Mouse (Mus musculus) MEL (cell line): ENCODE measurements around the gene Med4. TPM values are rescaled to one million over a fixed set of nuclear protein-coding genes. Genes with fewer than 3 reads are reported as not detected.

Experiments
- DNase-seq: peaks from one replicate; pipeline ENCODE4 v3.0.0; 2011; ENCODE audit warnings: low read depth, low spot score
- H3K27ac ChIP-seq: 2 replicates; pipeline ENCODE4 v1.5.1; 2012; ENCODE audit warnings: low read depth, mild to moderate bottlenecking, control low read depth, low read length, moderate library complexity; ENCODE audit not compliant: control insufficient read depth
- H3K27me3 ChIP-seq, 2 experiments: fragments of 150-350 bp in 1 of 2; sonication (generic) in 1 of 2; 2 replicates each; pipeline ENCODE4 v1.6.1; 2012; ENCODE audit warnings: low read length in 2 of 2, mild to moderate bottlenecking in 2 of 2, improper control_type of control experiment in 1 of 2, moderate library complexity in 1 of 2; ENCODE audit not compliant: insufficient read depth in 2 of 2, control insufficient read depth in 1 of 2
- H3K36me3 ChIP-seq, 2 experiments: 2 replicates each; pipeline ENCODE4 v1.6.1; 2012 to 2014; ENCODE audit warnings: low read length in 2 of 2, improper control_type of control experiment in 1 of 2, inconsistent platforms in 1 of 2, mild to moderate bottlenecking in 1 of 2; ENCODE audit not compliant: insufficient read depth in 2 of 2, control insufficient read depth in 1 of 2
- H3K4me1 ChIP-seq, 2 experiments: fragments of 150-350 bp in 1 of 2; sonication (generic) in 1 of 2; 2 replicates each; pipeline ENCODE4 v1.6.1; 2012; ENCODE audit warnings: low read length in 2 of 2, improper control_type of control experiment in 1 of 2, mild to moderate bottlenecking in 1 of 2; ENCODE audit not compliant: insufficient read depth in 2 of 2, control insufficient read depth in 1 of 2
- H3K4me3 ChIP-seq, 2 experiments: fragments of 150-350 bp in 1 of 2; sonication (generic) in 1 of 2; 2 replicates each; pipeline ENCODE4 v1.5.1; 2012; ENCODE audit warnings: low read depth in 2 of 2, low read length in 2 of 2, mild to moderate bottlenecking in 2 of 2, moderate library complexity in 2 of 2, control low read depth in 1 of 2, improper control_type of control experiment in 1 of 2; ENCODE audit not compliant: control insufficient read depth in 1 of 2, insufficient read depth in 1 of 2
- H3K79me2 ChIP-seq: 2 replicates; pipeline ENCODE4 v1.6.1; 2012; ENCODE audit warnings: mild to moderate bottlenecking, low read length, moderate library complexity; ENCODE audit not compliant: control insufficient read depth, poor library complexity, insufficient read depth
- H3K9ac ChIP-seq: 2 replicates; pipeline ENCODE4 v1.6.1; 2012; ENCODE audit warnings: low read depth, mild to moderate bottlenecking, control low read depth, low read length, moderate library complexity; ENCODE audit not compliant: control insufficient read depth, poor library complexity, severe bottlenecking
- H3K9me3 ChIP-seq: fragments of 150-350 bp; sonication (generic); replicated peaks from 2 replicates; pipeline ENCODE4 v1.6.1; 2012; ENCODE audit warnings: mild to moderate bottlenecking, low read length, improper control_type of control experiment, moderate library complexity; ENCODE audit not compliant: insufficient read depth
- BHLHE40 ChIP-seq: IDR thresholded peaks from 2 replicates; pipeline ENCODE4 v1.6.1; 2012; ENCODE audit warnings: low read depth, mild to moderate bottlenecking, inconsistent platforms, low read length, improper control_type of control experiment, borderline replicate concordance
- CHD2 ChIP-seq: IDR thresholded peaks from 2 replicates; pipeline ENCODE4 v1.6.1; 2011; ENCODE audit warnings: low read length, improper control_type of control experiment
- E2F4 ChIP-seq: IDR thresholded peaks from 2 replicates; pipeline ENCODE4 v1.6.1; 2011; ENCODE audit warnings: low read depth, low read length, improper control_type of control experiment, borderline replicate concordance
- EP300 ChIP-seq, 2 experiments: IDR thresholded peaks; 2 replicates each; pipeline ENCODE4 v1.6.1; 2011; ENCODE audit warnings: improper control_type of control experiment in 2 of 2, low read length in 2 of 2, low read depth in 1 of 2, mild to moderate bottlenecking in 1 of 2
- GABPA ChIP-seq: IDR thresholded peaks from 2 replicates; pipeline ENCODE4 v1.6.1; 2012; ENCODE audit warnings: low read depth, mild to moderate bottlenecking, inconsistent platforms, low read length, improper control_type of control experiment, moderate library complexity
- GATA1 ChIP-seq: IDR thresholded peaks from 2 replicates; pipeline ENCODE4 v1.6.1; 2011; ENCODE audit warnings: low read depth, low read length, improper control_type of control experiment
- JUND ChIP-seq: IDR thresholded peaks from 2 replicates; pipeline ENCODE4 v1.6.1; 2011; ENCODE audit warnings: low read depth, mild to moderate bottlenecking, improper control_type of control experiment, low read length
- KAT2A ChIP-seq: conservative IDR thresholded peaks from 2 replicates; pipeline ENCODE4 v1.6.1; 2012; ENCODE audit warnings: low read depth, low read length, improper control_type of control experiment, inconsistent platforms
- MAFK ChIP-seq: IDR thresholded peaks from 2 replicates; pipeline ENCODE4 v1.6.1; 2011; ENCODE audit warnings: low read depth, mild to moderate bottlenecking, low read length, improper control_type of control experiment, borderline replicate concordance
- MAZ ChIP-seq: IDR thresholded peaks from 2 replicates; pipeline ENCODE4 v1.6.1; 2012; ENCODE audit warnings: low read depth, mild to moderate bottlenecking, inconsistent platforms, low read length, improper control_type of control experiment
- MEF2A ChIP-seq: IDR thresholded peaks from 2 replicates; pipeline ENCODE4 v1.6.1; 2014; ENCODE audit warnings: low read depth, mild to moderate bottlenecking, inconsistent platforms, low read length, improper control_type of control experiment; ENCODE audit not compliant: poor library complexity, insufficient replicate concordance, severe bottlenecking; ENCODE audit errors: extremely low read depth
- MYB ChIP-seq: IDR thresholded peaks from 2 replicates; pipeline ENCODE4 v1.6.1; 2011; ENCODE audit warnings: mild to moderate bottlenecking, low read depth, low read length, improper control_type of control experiment
- NELFE ChIP-seq: IDR thresholded peaks from 2 replicates; pipeline ENCODE4 v1.6.1; 2011; ENCODE audit warnings: low read depth, low read length, improper control_type of control experiment
- NRF1 ChIP-seq: IDR thresholded peaks from 2 replicates; pipeline ENCODE4 v1.6.1; 2014; ENCODE audit warnings: low read depth, mild to moderate bottlenecking, inconsistent platforms, low read length, improper control_type of control experiment, moderate library complexity; ENCODE audit not compliant: poor library complexity, insufficient read depth, severe bottlenecking
- POLR2A ChIP-seq, 2 experiments: IDR thresholded peaks; 2 replicates each; pipeline ENCODE4 v1.6.1; 2011 to 2012; ENCODE audit warnings: low read length in 2 of 2, mild to moderate bottlenecking in 2 of 2, control low read depth in 1 of 2, improper control_type of control experiment in 1 of 2, low read depth in 1 of 2, moderate library complexity in 1 of 2; ENCODE audit not compliant: control insufficient read depth in 1 of 2, insufficient read depth in 1 of 2, poor library complexity in 1 of 2
- POLR2AphosphoS2 ChIP-seq: IDR thresholded peaks from 2 replicates; pipeline ENCODE4 v1.6.1; 2011; ENCODE audit warnings: low read length, improper control_type of control experiment
- RAD21 ChIP-seq: IDR thresholded peaks from 2 replicates; pipeline ENCODE4 v1.6.1; 2011; ENCODE audit warnings: mild to moderate bottlenecking, low read depth, low read length, improper control_type of control experiment
- SIN3A ChIP-seq: IDR thresholded peaks from 2 replicates; pipeline ENCODE4 v1.6.1; 2012; ENCODE audit warnings: low read length, improper control_type of control experiment, inconsistent platforms
- SMC3 ChIP-seq: IDR thresholded peaks from 2 replicates; pipeline ENCODE4 v1.6.1; 2011; ENCODE audit warnings: low read depth, low read length, improper control_type of control experiment
- TCF12 ChIP-seq: IDR thresholded peaks from 2 replicates; pipeline ENCODE4 v1.6.1; 2014; ENCODE audit warnings: low read depth, mild to moderate bottlenecking, inconsistent platforms, low read length, improper control_type of control experiment, moderate library complexity
- UBTF ChIP-seq: IDR thresholded peaks from 2 replicates; pipeline ENCODE4 v1.6.1; 2012; ENCODE audit warnings: low read depth, mild to moderate bottlenecking, inconsistent platforms, low read length, improper control_type of control experiment, moderate library complexity, borderline replicate concordance; ENCODE audit not compliant: insufficient read depth
- USF1 ChIP-seq: IDR thresholded peaks from 2 replicates; pipeline ENCODE4 v1.6.1; 2014; ENCODE audit warnings: low read depth, mild to moderate bottlenecking, inconsistent platforms, low read length, improper control_type of control experiment, moderate library complexity
- ZC3H11A ChIP-seq: IDR thresholded peaks from 2 replicates; pipeline ENCODE4 v1.6.1; 2012; ENCODE audit warnings: low read depth, mild to moderate bottlenecking, inconsistent platforms, low read length, improper control_type of control experiment
- ZKSCAN1 ChIP-seq: IDR thresholded peaks from 2 replicates; pipeline ENCODE4 v1.6.1; 2012; ENCODE audit warnings: low read depth, mild to moderate bottlenecking, inconsistent platforms, low read length, improper control_type of control experiment, moderate library complexity
- ZMIZ1 ChIP-seq: IDR thresholded peaks from 2 replicates; pipeline ENCODE4 v1.6.1; 2012; ENCODE audit warnings: low read depth, mild to moderate bottlenecking, inconsistent platforms, low read length, improper control_type of control experiment, moderate library complexity
- polyA plus RNA-seq, 2 experiments: library from polyadenylated mRNA; stranded (reverse) in 1 of 2; unstranded in 1 of 2; fragments of >175 nt in 1 of 2; fragments of >200 nt in 1 of 2; gene quantifications; 2 replicates each; pipeline versions ENCODE4 v1.2.1 to v1.2.4; 2012; ENCODE audit warnings: low replicate concordance in 2 of 2, low read depth in 1 of 2; ENCODE audit not compliant: insufficient read length in 2 of 2, insufficient read depth in 1 of 2, missing spikeins in 1 of 2
- total RNA-seq: library from RNA; depleted of rRNA; stranded (reverse); fragments of 300-350 nt; gene quantifications from 2 replicates; pipeline ENCODE4 v1.2.3, GENCODE M21; 2012

Med4 gene
- total and polyA plus RNA-seq, 3 experiments, result 62.2 to 69.2 TPM; not detected in 1

GRCm38 (mm10) chr14:73548051-73548450 is 38.2 kb downstream of the Med4 start, which contains the start of gene Nudt15:
Gene Nudt15 (minus strand): TSS chr14:73548242.
- no peak for DNase-seq
- no peak within 1 kb of the TSS for H3K4me3 ChIP-seq

GRCm38 (mm10) chr14:73550291-73550690 is 40.5 kb downstream of the Med4 start:
- peaks cover 0 to 11% of the 10 kb centered on the region in 2 experiments; a peak in 2 of 4 replicates for H3K36me3 ChIP-seq
- H3K27me3 ChIP-seq, result no peaks in the 10 kb centered on the region
- no peak overlapping the region for H3K4me3 ChIP-seq
- H3K9ac ChIP-seq, result no peak overlapping the region
- H3K4me1 ChIP-seq, result peaks cover 9 to 22% of the 10 kb centered on the region in 2 experiments
- DNase-seq, result no peak
- no peaks in the 10 kb centered on the region for H3K9me3 ChIP-seq
- TF ChIP-seq JUND (no peak), BHLHE40 (no peak), GATA1 (no peak), NRF1 (no peak), KAT2A (no peak), MAFK (no peak), RAD21 (no peak), E2F4 (no peak), MYB (no peak), POLR2A (IDR thresholded peaks at IDR 0.05; ENCODE audit: control insufficient read depth in 1 of 2, insufficient read depth in 1 of 2, low read depth in 1 of 2, low read length in 2 of 2, poor library complexity in 1 of 2) (no peak), POLR2AphosphoS2 (no peak), TCF12 (no peak), ZKSCAN1 (no peak)
- no peak overlapping the region for H3K27ac ChIP-seq
- peaks cover 15% of the 10 kb centered on the region for H3K79me2 ChIP-seq

More at GRCm38 (mm10) chr14:73548051-73548450, 38.2 kb downstream of the Med4 start, which contains the start of gene Nudt15:
- Histone ChIP-seq H3K79me2 (peaks cover 4% of the 10 kb centered on the region), H3K9ac (no peak within 1 kb of the TSS), H3K27me3 (no peaks in the 10 kb centered on the region), H3K36me3 (peaks cover 0 to 7% of the 10 kb centered on the region in 2 experiments; a peak in 2 of 4 replicates), H3K27ac (no peak within 1 kb of the TSS), H3K4me1 (peaks cover 5 to 18% of the 10 kb centered on the region in 2 experiments; a peak in 3 of 4 replicates), H3K9me3 (no peaks in the 10 kb centered on the region)
- no peak for TF ChIP-seq SMC3
- no peak for TF ChIP-seq RAD21
- TF ChIP-seq TCF12, result no peak
- TF ChIP-seq UBTF, result no peak
- TF ChIP-seq KAT2A, result no peak
- TF ChIP-seq CHD2, result no peak
- TF ChIP-seq NELFE, result no peak
- no peak for TF ChIP-seq JUND
- TF ChIP-seq E2F4, result no peak
- TF ChIP-seq POLR2A (IDR thresholded peaks at IDR 0.05; ENCODE audit: control insufficient read depth in 1 of 2, insufficient read depth in 1 of 2, low read depth in 1 of 2, low read length in 2 of 2, poor library complexity in 1 of 2), result no peak
- TF ChIP-seq GABPA, result no peak
- TF ChIP-seq ZC3H11A, result no peak
- no peak for TF ChIP-seq EP300 (IDR thresholded peaks at IDR 0.05; ENCODE audit: low read depth in 1 of 2, low read length in 2 of 2)
- TF ChIP-seq MEF2A, result no peak
- TF ChIP-seq ZKSCAN1, result no peak
- TF ChIP-seq ZMIZ1, result no peak
- no peak for TF ChIP-seq MAZ
- TF ChIP-seq SIN3A, result no peak
- TF ChIP-seq BHLHE40, result no peak
- TF ChIP-seq USF1, result no peak
